Mouse (Mus musculus): Measurements from ENCODE around the gene Rps23. TPM values are rescaled to one million over a fixed set of nuclear protein-coding genes. Genes with fewer than 3 reads are reported as not detected.
"Not testable (repeated sequence)": the region's sequence is repeated elsewhere in the genome, so short reads cannot be mapped to it uniquely, and the experiment has no call there.

The Rps23 gene
- total RNA-seq, 2 experiments from 2014 or later = 3,048 to 4,066 TPM

- ATAC-seq (replicated peaks; ENCODE audit: low FRiP score, low TSS enrichment, poor library complexity, severe bottlenecking) = 0 out of 2 replicates have a peak, but pooled peaks have one; percentile 1
Measured at GRCm38 (mm10) chr13:90926938-90927633, 4.3 kb downstream of the Rps23 start.

- ATAC-seq (replicated peaks; ENCODE audit: low FRiP score, low TSS enrichment, poor library complexity, severe bottlenecking) = not testable (repeated sequence)
Measured at GRCm38 (mm10) chr13:90928266-90928665, 5.5 kb downstream of the Rps23 start.

- ATAC-seq (replicated peaks; ENCODE audit: low FRiP score, low TSS enrichment, poor library complexity, severe bottlenecking) = peak; percentile 39; the same call in 1 of the 2 replicates
Measured at GRCm38 (mm10) chr13:90929847-90930246, 7.1 kb downstream of the Rps23 start.

- no peak for ATAC-seq (replicated peaks; ENCODE audit: low FRiP score, low TSS enrichment, poor library complexity, severe bottlenecking)
Measured at GRCm38 (mm10) chr13:90933256-90933655, 10.5 kb downstream of the Rps23 start.

- no peak for ATAC-seq (replicated peaks; ENCODE audit: low FRiP score, low TSS enrichment, poor library complexity, severe bottlenecking)
Measured at GRCm38 (mm10) chr13:90935852-90936251, 13.1 kb downstream of the Rps23 start.

- peak; percentile 98 for ATAC-seq (replicated peaks; ENCODE audit: low FRiP score, low TSS enrichment, poor library complexity, severe bottlenecking)
Measured at GRCm38 (mm10) chr13:90939192-90939591, 16.4 kb downstream of the Rps23 start.

- no peak; the same call in 1 of the 2 replicates for ATAC-seq (replicated peaks; ENCODE audit: low FRiP score, low TSS enrichment, poor library complexity, severe bottlenecking)
Measured at GRCm38 (mm10) chr13:90939600-90939999, 16.8 kb downstream of the Rps23 start.

GRCm38 (mm10) chr13:90958894-90959293 is 36.1 kb downstream of the Rps23 start:
- ATAC-seq (replicated peaks; ENCODE audit: low FRiP score, low TSS enrichment, poor library complexity, severe bottlenecking) = no peak

GRCm38 (mm10) chr13:90960591-90960990 is 37.8 kb downstream of the Rps23 start:
- no peak for ATAC-seq (replicated peaks; ENCODE audit: low FRiP score, low TSS enrichment, poor library complexity, severe bottlenecking)

GRCm38 (mm10) chr13:90962836-90963760 is 40.3 kb downstream of the Rps23 start:
- no peak for ATAC-seq (replicated peaks; ENCODE audit: low FRiP score, low TSS enrichment, poor library complexity, severe bottlenecking)

GRCm38 (mm10) chr13:90964511-90964910 is 41.8 kb downstream of the Rps23 start:
- no peak for ATAC-seq (replicated peaks; ENCODE audit: low FRiP score, low TSS enrichment, poor library complexity, severe bottlenecking)

- no peak for ATAC-seq (replicated peaks; ENCODE audit: low FRiP score, low TSS enrichment, poor library complexity, severe bottlenecking)
Measured at GRCm38 (mm10) chr13:90965996-90966395, 43.2 kb downstream of the Rps23 start.

GRCm38 (mm10) chr13:90967422-90967821 is 44.7 kb downstream of the Rps23 start:
- peak; percentile 99 for ATAC-seq (replicated peaks; ENCODE audit: low FRiP score, low TSS enrichment, poor library complexity, severe bottlenecking)

- ATAC-seq (replicated peaks; ENCODE audit: low FRiP score, low TSS enrichment, poor library complexity, severe bottlenecking) = no peak
Measured at GRCm38 (mm10) chr13:90968940-90969339, 46.2 kb downstream of the Rps23 start.

GRCm38 (mm10) chr13:90970259-90971017 is 47.7 kb downstream of the Rps23 start:
- ATAC-seq (replicated peaks; ENCODE audit: low FRiP score, low TSS enrichment, poor library complexity, severe bottlenecking) = no peak

- ATAC-seq (replicated peaks; ENCODE audit: low FRiP score, low TSS enrichment, poor library complexity, severe bottlenecking) = no peak
Measured at GRCm38 (mm10) chr13:90973409-90973808, 50.7 kb downstream of the Rps23 start.

Data from megakaryocyte-erythroid progenitor cell, adult 5-6 weeks (primary cell).